Mouse (Mus musculus) erythroblast, embryonic 14.5 days (primary cell): Measurements from ENCODE around the gene Phf5a. TPM values are rescaled to one million over a fixed set of nuclear protein-coding genes. Genes with fewer than 3 reads are reported as not detected.

Source experiments
- H3K27me3 ChIP-seq: 2 replicates; pipeline ENCODE4 v1.6.1; 2012; ENCODE audit warnings: inconsistent platforms; ENCODE audit not compliant: control insufficient read depth
- H3K36me3 ChIP-seq: 2 replicates; pipeline ENCODE4 v1.6.1; 2012; ENCODE audit warnings: mild to moderate bottlenecking, inconsistent platforms; ENCODE audit not compliant: control insufficient read depth
- H3K4me1 ChIP-seq: 2 replicates; pipeline ENCODE4 v1.6.1; 2012; ENCODE audit warnings: inconsistent platforms; ENCODE audit not compliant: control insufficient read depth
- H3K4me3 ChIP-seq: replicated peaks from 2 replicates; pipeline ENCODE3; 2012; ENCODE audit warnings: moderate library complexity, mild to moderate bottlenecking, inconsistent platforms
- H3K9me3 ChIP-seq: 2 replicates; pipeline ENCODE4 v1.6.1; 2012; ENCODE audit warnings: low read length, inconsistent platforms, mixed read lengths; ENCODE audit not compliant: control insufficient read depth
- GATA1 ChIP-seq: IDR thresholded peaks from 2 replicates; pipeline ENCODE4 v1.6.1; 2012; ENCODE audit warnings: low read length, inconsistent platforms, mixed read lengths
- TAL1 ChIP-seq: IDR thresholded peaks from 3 replicates; pipeline ENCODE4 v1.6.1; 2012; ENCODE audit warnings: low read length, inconsistent platforms, mixed read lengths
- polyA plus RNA-seq: library from polyadenylated mRNA; stranded (reverse); fragments of >175 nt; gene quantifications from 2 replicates; pipeline ENCODE4 v1.2.3, GENCODE M21; 2012

The Phf5a gene
- polyA plus RNA-seq, 1 experiment = 1.9 TPM

- no peak overlapping the region for H3K4me3 ChIP-seq
- peaks cover 98% of the 10 kb centered on the region for H3K36me3 ChIP-seq
- H3K4me1 ChIP-seq = no peaks in the 10 kb centered on the region; the same call in 1 of the 2 replicates
- TF ChIP-seq GATA1 (no peak), TAL1 (no peak)
- no peaks in the 10 kb centered on the region for H3K27me3 ChIP-seq
- H3K9me3 ChIP-seq = no peaks in the 10 kb centered on the region
Observed at GRCm38 (mm10) chr15:81907953-81908352, 36.2 kb upstream of the Phf5a start.

GRCm38 (mm10) chr15:81904939-81905338, 33.2 kb upstream of the Phf5a start:
- peaks cover 99% of the 10 kb centered on the region for H3K36me3 ChIP-seq
- no peaks in the 10 kb centered on the region for H3K9me3 ChIP-seq
- no peaks in the 10 kb centered on the region for H3K4me1 ChIP-seq
- H3K27me3 ChIP-seq = no peaks in the 10 kb centered on the region
- TF ChIP-seq TAL1 (no peak), GATA1 (no peak)
- no peak overlapping the region for H3K4me3 ChIP-seq

GRCm38 (mm10) chr15:81898751-81899150, 27.0 kb upstream of the Phf5a start:
- H3K4me3 ChIP-seq = no peak overlapping the region
- H3K9me3 ChIP-seq = no peaks in the 10 kb centered on the region
- H3K27me3 ChIP-seq = no peaks in the 10 kb centered on the region
- no peak for TF ChIP-seq GATA1
- no peak for TF ChIP-seq TAL1
- H3K36me3 ChIP-seq = peaks cover 95% of the 10 kb centered on the region
- peaks cover 9% of the 10 kb centered on the region for H3K4me1 ChIP-seq

- H3K36me3 ChIP-seq = peaks cover 94% of the 10 kb centered on the region
- TF ChIP-seq GATA1 (no peak), TAL1 (no peak)
- H3K9me3 ChIP-seq = no peaks in the 10 kb centered on the region
- H3K27me3 ChIP-seq = no peaks in the 10 kb centered on the region
- H3K4me3 ChIP-seq = no peak overlapping the region
- peaks cover 16% of the 10 kb centered on the region for H3K4me1 ChIP-seq
Observed at GRCm38 (mm10) chr15:81897607-81898285, 26.0 kb upstream of the Phf5a start.

GRCm38 (mm10) chr15:81896407-81896806, 24.7 kb upstream of the Phf5a start:
- Histone ChIP-seq H3K36me3 (peaks cover 92% of the 10 kb centered on the region), H3K4me1 (peaks cover 29% of the 10 kb centered on the region), H3K4me3 (no peak overlapping the region), H3K27me3 (no peaks in the 10 kb centered on the region), H3K9me3 (no peaks in the 10 kb centered on the region)
- TF ChIP-seq TAL1 = no peak
- TF ChIP-seq GATA1 = no peak

GRCm38 (mm10) chr15:81894002-81894401, 22.3 kb upstream of the Phf5a start:
- Histone ChIP-seq H3K4me3 (no peak overlapping the region), H3K27me3 (no peaks in the 10 kb centered on the region), H3K9me3 (no peaks in the 10 kb centered on the region), H3K36me3 (peaks cover 94% of the 10 kb centered on the region), H3K4me1 (peaks cover 52% of the 10 kb centered on the region)
- TF ChIP-seq GATA1 = no peak
- no peak for TF ChIP-seq TAL1

GRCm38 (mm10) chr15:81891822-81892580, 20.3 kb upstream of the Phf5a start:
- TF ChIP-seq GATA1 = no peak
- TF ChIP-seq TAL1 = no peak
- peaks cover 93% of the 10 kb centered on the region for H3K36me3 ChIP-seq
- peaks cover 60% of the 10 kb centered on the region for H3K4me1 ChIP-seq
- H3K27me3 ChIP-seq = no peaks in the 10 kb centered on the region
- H3K4me3 ChIP-seq = peak overlapping the region; percentile 35
- H3K9me3 ChIP-seq = no peaks in the 10 kb centered on the region

- Histone ChIP-seq H3K27me3 (no peaks in the 10 kb centered on the region), H3K36me3 (peaks cover 92% of the 10 kb centered on the region), H3K4me1 (peaks cover 62% of the 10 kb centered on the region), H3K4me3 (peak overlapping the region; percentile 5), H3K9me3 (no peaks in the 10 kb centered on the region)
- TF ChIP-seq GATA1 (no peak), TAL1 (no peak)
Observed at GRCm38 (mm10) chr15:81891140-81891802, 19.6 kb upstream of the Phf5a start.

GRCm38 (mm10) chr15:81889175-81889574, 17.5 kb upstream of the Phf5a start:
- no peak for TF ChIP-seq GATA1
- TF ChIP-seq TAL1 = no peak
- H3K4me1 ChIP-seq = peaks cover 60% of the 10 kb centered on the region
- no peaks in the 10 kb centered on the region for H3K27me3 ChIP-seq
- H3K36me3 ChIP-seq = peaks cover 85% of the 10 kb centered on the region
- no peaks in the 10 kb centered on the region for H3K9me3 ChIP-seq
- no peak overlapping the region for H3K4me3 ChIP-seq
